ENCODE assay signal across 10 mouse cellular contexts in the genomic region with DNA sequence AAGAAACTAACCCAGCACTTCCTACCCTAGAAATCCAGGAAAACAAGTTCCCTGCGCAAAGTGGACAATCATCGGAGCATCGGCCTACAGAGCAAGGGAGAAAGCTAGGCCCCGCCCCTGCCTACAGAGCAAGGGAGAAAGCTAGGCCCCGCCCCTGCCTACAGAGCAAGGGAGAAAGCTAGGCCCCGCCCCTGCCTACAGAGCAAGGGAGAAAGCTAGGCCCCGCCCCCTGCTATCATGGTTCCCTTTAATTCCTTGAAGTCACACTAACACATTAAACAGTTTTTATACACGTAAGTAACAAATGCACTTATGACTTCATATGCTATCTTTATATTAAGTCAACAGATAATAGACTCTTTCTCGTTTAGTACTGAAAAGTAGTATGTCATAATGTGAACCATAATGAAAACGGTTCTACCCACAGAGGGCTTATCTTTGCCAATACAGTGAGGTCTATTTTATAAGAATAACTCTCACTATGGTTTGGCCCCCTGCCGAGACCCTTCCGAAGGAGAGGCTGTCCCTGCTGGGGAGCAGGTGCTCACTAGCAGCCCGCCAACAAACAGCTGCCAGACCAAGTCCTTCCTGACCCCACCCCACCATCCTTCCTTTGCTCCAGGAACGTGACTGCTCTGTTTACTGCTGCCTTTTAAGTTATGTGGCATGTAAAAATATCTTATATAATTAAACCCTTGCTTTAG.
DNase-seq lines count a peak whose midpoint lies in the region; ATAC-seq and TF ChIP-seq lines count a peak whose summit lies in the region.
"Had no signal": no experiment of that assay in that cellular context is flagged by ENCODE, and none has a peak within 500 bp of the region (broad histone marks: within the 10 kb centered on the region; RNA-seq: fewer than 3 reads in every experiment).

No protein-coding gene starts in this region.

- H3K4me1 ChIP-seq in stomach, postnatal 0 days (replicated peaks; ENCODE audit: control insufficient read depth, insufficient read depth) = no peaks in the 10 kb centered on the region
- H3K4me1 ChIP-seq: hindbrain, embryonic 10.5 days had no signal

- no peak for ATAC-seq in stomach, postnatal 0 days (ENCODE audit: low FRiP score, low TSS enrichment)

- H3K4me2 ChIP-seq in stomach, postnatal 0 days (replicated peaks; ENCODE audit: low read depth) = no peak overlapping the region

- no peak for TF ChIP-seq CTCF in stomach, postnatal 0 days (IDR thresholded peaks at IDR 0.05; ENCODE audit: low read depth)

- no peak overlapping the region for H3K9ac ChIP-seq in stomach, postnatal 0 days (ENCODE audit: low read length)

- intact Hi-C loops in left cerebral cortex, postnatal 36 days (cut with DNase I) = no loop called here

- no peaks in the 10 kb centered on the region for H3K27me3 ChIP-seq in stomach, postnatal 0 days (ENCODE audit: control insufficient read depth, insufficient read depth, low read length)

- TF ChIP-seq EP300 in stomach, postnatal 0 days (optimal IDR thresholded peaks at IDR 0.05) = no peak

- DNase-seq in lung, postnatal 10 days = peak; percentile 9
- no peak for DNase-seq in lung, postnatal 36 days
- DNase-seq in c-Kit-positive CD71-positive TER-119-positive erythroid progenitor cells, embryonic 14.5 days (ENCODE audit: low spot score) = peak; percentile 54
- peak; percentile 61 for DNase-seq in liver
- DNase-seq in thymus, postnatal 14 days = peak; percentile 37
- DNase-seq in left cerebral cortex, postnatal 36 days (ENCODE audit: low spot score in 2 of 2) = no peak
- DNase-seq in stomach, postnatal 0 days (ENCODE audit: low spot score) = no peak
- DNase-seq in layer of hippocampus, adult 8-10 months (ENCODE audit: low spot score in 2 of 2) = no peak

- H3K4me3 ChIP-seq in stomach, postnatal 0 days (ENCODE audit: low read depth, low read length) = no peak overlapping the region
- H3K4me3 ChIP-seq: erythroblast, embryonic 14.5 days; hindbrain, embryonic 10.5 days had no signal

- no peaks in the 10 kb centered on the region for H3K9me3 ChIP-seq in stomach, postnatal 0 days (ENCODE audit: control insufficient read depth, low read length)
- H3K9me3 ChIP-seq: hindbrain, embryonic 10.5 days had no signal

- no peak overlapping the region for H3K27ac ChIP-seq in stomach, postnatal 0 days (replicated peaks)
- H3K27ac ChIP-seq: hindbrain, embryonic 10.5 days had no signal

- H3K36me3 ChIP-seq in stomach, postnatal 0 days (ENCODE audit: control insufficient read depth, insufficient read depth, low read length) = no peaks in the 10 kb centered on the region
- H3K36me3 ChIP-seq: hindbrain, embryonic 10.5 days had no signal

- 70% methylated on average over 14 of the region's 14 CpGs for WGBS in stomach, postnatal 0 days

Comparison
In these comparisons a context has a peak if more than half of its experiments do, and no peak if none do; other contexts are left out.
1. DNase-seq: peak in lung, postnatal 10 days (single experiment), c-Kit-positive CD71-positive TER-119-positive erythroid progenitor cells, embryonic 14.5 days (single experiment), liver (single experiment) and thymus, postnatal 14 days (single experiment); none in lung, postnatal 36 days (single experiment), left cerebral cortex, postnatal 36 days (0 of 2), stomach, postnatal 0 days (single experiment) and layer of hippocampus, adult 8-10 months (0 of 2).